Comparison of ENCODE assay signal across 9 mouse cellular contexts in the genomic region with DNA sequence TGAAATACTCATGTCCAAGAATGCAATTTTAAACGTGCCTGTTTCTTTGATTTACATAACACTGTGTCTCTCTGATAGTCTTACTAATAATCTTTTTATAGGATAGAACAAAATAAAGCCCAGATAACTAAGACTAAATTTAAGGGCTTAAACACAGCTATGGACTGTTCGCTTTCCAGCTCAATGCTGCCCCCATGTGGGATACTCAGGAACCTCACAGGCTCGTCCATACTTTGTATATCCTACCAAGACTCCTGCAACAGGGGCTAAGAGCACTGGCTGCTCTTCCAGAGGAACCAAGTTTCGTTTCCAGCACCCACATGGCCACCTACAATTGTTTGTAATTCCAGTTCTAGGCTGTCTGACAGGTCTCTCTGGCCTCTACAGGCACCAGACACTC. TPM values are rescaled to one million over a fixed set of nuclear protein-coding genes. Genes with fewer than 3 reads are reported as not detected.
DNase-seq lines count a peak whose midpoint lies in the region; ATAC-seq and TF ChIP-seq lines count a peak whose summit lies in the region.
"Had no signal": no experiment of that assay in that cellular context is flagged by ENCODE, and none has a peak within 500 bp of the region (broad histone marks: within the 10 kb centered on the region; RNA-seq: fewer than 3 reads in every experiment).

No protein-coding gene starts in this region.

- H3K4me1 ChIP-seq in kidney, adult 2 months (ENCODE audit: control insufficient read depth, insufficient read depth, low read length) = no peaks in the 10 kb centered on the region
- no peaks in the 10 kb centered on the region for H3K4me1 ChIP-seq in kidney, embryonic 16.5 days (ENCODE audit: insufficient read depth, low read length)
- no peaks in the 10 kb centered on the region for H3K4me1 ChIP-seq in hindbrain, postnatal 0 days (ENCODE audit: insufficient read depth, low read length)
- H3K4me1 ChIP-seq in limb, embryonic 14.5 days (ENCODE audit: control insufficient read depth, insufficient read depth, low read length) = no peaks in the 10 kb centered on the region
- H3K4me1 ChIP-seq: stomach, embryonic 15.5 days had no signal

- DNase-seq in kidney, adult 2 months = peak; percentile 68
- peak; percentile 43 for DNase-seq in T-cell, adult 2 months (ENCODE audit: low spot score)
- peak; percentile 64 to 78 for DNase-seq in cerebellum, postnatal 4 days (ENCODE audit: low spot score in 2 of 2)
- peak; percentile 77 for DNase-seq in hindbrain, postnatal 0 days (ENCODE audit: low spot score)
- DNase-seq in limb, embryonic 14.5 days (ENCODE audit: low spot score) = peak; percentile 70
- peak; percentile 67 for DNase-seq in retina, postnatal 1 day

- no peaks in the 10 kb centered on the region for H3K9me3 ChIP-seq in kidney, embryonic 16.5 days (ENCODE audit: low read length)
- no peaks in the 10 kb centered on the region for H3K9me3 ChIP-seq in hindbrain, postnatal 0 days (ENCODE audit: low read length)
- no peaks in the 10 kb centered on the region for H3K9me3 ChIP-seq in limb, embryonic 14.5 days (ENCODE audit: control insufficient read depth, low read length)
- H3K9me3 ChIP-seq: stomach, embryonic 15.5 days had no signal

- no peak for TF ChIP-seq POLR2A in kidney, adult 2 months (IDR thresholded peaks at IDR 0.05; ENCODE audit: low read depth, low read length)
- no peak for TF ChIP-seq POLR2A in limb, embryonic 14.5 days (IDR thresholded peaks at IDR 0.05; ENCODE audit: borderline replicate concordance, extremely low read depth, insufficient read depth, insufficient read length)

- no peak for ATAC-seq in kidney, embryonic 16.5 days (ENCODE audit: low FRiP score, low TSS enrichment)
- ATAC-seq in hindbrain, postnatal 0 days = peak; percentile 58; the same call in 1 of the 2 replicates
- no peak for ATAC-seq in limb, embryonic 14.5 days (ENCODE audit: low FRiP score, low read depth)
- no peak for ATAC-seq in activated CD4-positive, CD25-positive, alpha-beta regulatory T cell, adult 4 months

- no peak overlapping the region for H3K4me3 ChIP-seq in kidney, adult 2 months (ENCODE audit: insufficient read depth, low read depth, low read length)
- H3K4me3 ChIP-seq in kidney, embryonic 16.5 days (ENCODE audit: low read length) = no peak overlapping the region
- no peak overlapping the region for H3K4me3 ChIP-seq in hindbrain, postnatal 0 days (ENCODE audit: low read length)
- H3K4me3 ChIP-seq in limb, embryonic 14.5 days (replicated peaks; ENCODE audit: low read length) = no peak overlapping the region
- H3K4me3 ChIP-seq: stomach, embryonic 15.5 days had no signal

- no peak overlapping the region for H3K27ac ChIP-seq in kidney, adult 2 months (ENCODE audit: insufficient read depth, low read depth, low read length)
- H3K27ac ChIP-seq in kidney, embryonic 16.5 days (ENCODE audit: low read length) = no peak overlapping the region
- H3K27ac ChIP-seq in hindbrain, postnatal 0 days = no peak overlapping the region
- H3K27ac ChIP-seq in limb, embryonic 14.5 days (replicated peaks; ENCODE audit: low read depth, low read length) = no peak overlapping the region
- H3K27ac ChIP-seq: stomach, embryonic 15.5 days had no signal

- H3K4me2 ChIP-seq in kidney, embryonic 16.5 days (replicated peaks; ENCODE audit: low read depth, low read length) = no peak overlapping the region
- no peak overlapping the region for H3K4me2 ChIP-seq in hindbrain, postnatal 0 days (ENCODE audit: low read depth, low read length)
- H3K4me2 ChIP-seq in limb, embryonic 14.5 days (replicated peaks; ENCODE audit: low read depth, low read length, severe bottlenecking) = no peak overlapping the region
- H3K4me2 ChIP-seq: stomach, embryonic 15.5 days had no signal

- no peaks in the 10 kb centered on the region for H3K27me3 ChIP-seq in kidney, adult 2 months (replicated peaks; ENCODE audit: control insufficient read depth, insufficient read depth, low read length)
- H3K27me3 ChIP-seq in kidney, embryonic 16.5 days (ENCODE audit: insufficient read depth, low read length) = 0 out of 2 replicates have a peak, but pooled peaks cover 5% of the 10 kb centered on the region
- H3K27me3 ChIP-seq in hindbrain, postnatal 0 days (ENCODE audit: insufficient read depth, low read length) = no peaks in the 10 kb centered on the region
- no peaks in the 10 kb centered on the region; the same call in 1 of the 2 replicates for H3K27me3 ChIP-seq in limb, embryonic 14.5 days (ENCODE audit: control insufficient read depth, insufficient read depth, low read length)
- H3K27me3 ChIP-seq: stomach, embryonic 15.5 days had no signal

- 26% methylated on average over 4 of the region's 4 CpGs for WGBS in kidney, adult 2 months
- WGBS in kidney, embryonic 16.5 days = 27% methylated on average over 4 of the region's 4 CpGs
- WGBS in hindbrain, postnatal 0 days = 37% methylated on average over 4 of the region's 4 CpGs
- WGBS in limb, embryonic 14.5 days = 30% methylated on average over 4 of the region's 4 CpGs

- TF ChIP-seq CTCF in kidney, adult 2 months (conservative IDR thresholded peaks at IDR 0.05; ENCODE audit: insufficient read depth, insufficient read length, low read depth, low read length) = peak; percentile 77
- TF ChIP-seq CTCF in hindbrain, postnatal 0 days (IDR thresholded peaks at IDR 0.05; ENCODE audit: low read depth) = peak; percentile 79

- H3K9ac ChIP-seq in kidney, embryonic 16.5 days (replicated peaks; ENCODE audit: low read length) = no peak overlapping the region
- no peak overlapping the region for H3K9ac ChIP-seq in hindbrain, postnatal 0 days (replicated peaks; ENCODE audit: low read length)
- H3K9ac ChIP-seq in limb, embryonic 14.5 days (ENCODE audit: low read depth, low read length, severe bottlenecking) = no peak overlapping the region
- H3K9ac ChIP-seq: stomach, embryonic 15.5 days had no signal

- no peaks in the 10 kb centered on the region for H3K36me3 ChIP-seq in kidney, adult 2 months (ENCODE audit: control insufficient read depth, insufficient read depth, low read length)
- no peaks in the 10 kb centered on the region for H3K36me3 ChIP-seq in kidney, embryonic 16.5 days (ENCODE audit: insufficient read depth, low read length)
- H3K36me3 ChIP-seq in hindbrain, postnatal 0 days (ENCODE audit: insufficient read depth, low read length) = no peaks in the 10 kb centered on the region
- H3K36me3 ChIP-seq in limb, embryonic 14.5 days (ENCODE audit: control insufficient read depth, insufficient read depth, low read length) = no peaks in the 10 kb centered on the region
- H3K36me3 ChIP-seq: stomach, embryonic 15.5 days had no signal

RNA-seq across cellular contexts. Expression of a gene that starts 12.0 kb away (rescaled TPM):
- polyA plus RNA-seq in kidney, adult 2 months (2012; rRNA removed) = 0.07 TPM in 1 of 2 replicates, not detected in the other
- polyA plus RNA-seq in kidney, embryonic 16.5 days (2015; fragmentation: Nextera tagmentation; extraction: Ambion mirVana) = 0.07 and 0.09 TPM in 2 replicates
- total RNA-seq in hindbrain, postnatal 0 days (2014; rRNA removed) = not detected in 2 replicates
- 0.08 and 0.09 TPM in 2 replicates for polyA plus RNA-seq in hindbrain, postnatal 0 days (2015; fragmentation: Nextera tagmentation; extraction: Ambion mirVana)
- polyA plus RNA-seq in limb, embryonic 14.5 days (2012; rRNA removed) = 0.04 and 0.09 TPM in 2 replicates
- 0.12 and 0.26 TPM in 2 replicates for polyA plus RNA-seq in limb, embryonic 14.5 days (2014; fragmentation: Nextera tagmentation; extraction: Ambion mirVana)
- not detected for polyA plus RNA-seq in activated CD4-positive, CD25-positive, alpha-beta regulatory T cell, adult 4 months (2017; shearing (Covaris generic))
- polyA plus RNA-seq: stomach, embryonic 15.5 days had no signal

RNA-seq across cellular contexts. Expression of a gene that starts 17.4 kb away (rescaled TPM):
- 0.16 and 0.72 TPM in 2 replicates for polyA plus RNA-seq in kidney, adult 2 months (2012; rRNA removed)
- polyA plus RNA-seq in kidney, embryonic 16.5 days (2015; fragmentation: Nextera tagmentation; extraction: Ambion mirVana) = 2.0 TPM in 2 replicates
- not detected in 2 replicates for total RNA-seq in hindbrain, postnatal 0 days (2014; rRNA removed)
- 0.09 TPM in 1 of 2 replicates, not detected in the other for polyA plus RNA-seq in hindbrain, postnatal 0 days (2015; fragmentation: Nextera tagmentation; extraction: Ambion mirVana)
- polyA plus RNA-seq in limb, embryonic 14.5 days (2012; rRNA removed) = 0.15 and 0.31 TPM in 2 replicates
- polyA plus RNA-seq in limb, embryonic 14.5 days (2014; fragmentation: Nextera tagmentation; extraction: Ambion mirVana) = 0.25 TPM in 1 of 2 replicates, not detected in the other
- polyA plus RNA-seq in activated CD4-positive, CD25-positive, alpha-beta regulatory T cell, adult 4 months (2017; shearing (Covaris generic)) = under 1 TPM in 1 of 2 experiments, not detected in 1; 0.51 TPM
